ENCODE assay signal across 23 mouse cellular contexts in genomic region chr12:87330213-87330612, GRCm38 (mm10). TPM values are rescaled to one million over a fixed set of nuclear protein-coding genes. Genes with fewer than 3 reads are reported as not detected.
DNase-seq lines count a peak whose midpoint lies in the region; ATAC-seq and TF ChIP-seq lines count a peak whose summit lies in the region.
"Had no signal": no experiment of that assay in that cellular context is flagged by ENCODE, and none has a peak within 500 bp of the region (broad histone marks: within the 10 kb centered on the region; RNA-seq: fewer than 3 reads in every experiment).

No protein-coding gene starts in this region.

- peak overlapping the region; percentile 68 for H3K27ac ChIP-seq in layer of hippocampus, adult 2 months
- H3K27ac ChIP-seq in forebrain, embryonic 10.5 days = no peak overlapping the region
- H3K27ac ChIP-seq: heart, adult 2 months; heart, embryonic 13.5 days; hindbrain, embryonic 12.5 days; liver, embryonic 14.5 days; lung, embryonic 15.5 days; neural tube, embryonic 15.5 days had no signal

- no peak for DNase-seq in layer of hippocampus, adult 2 months (ENCODE audit: low spot score in 2 of 2)
- no peak for DNase-seq in layer of hippocampus, postnatal 36 days
- DNase-seq in G1E (ENCODE audit: low spot score) = peak; percentile 63
- DNase-seq in induced T-regulatory cell, adult 2 months (ENCODE audit: low read depth) = peak; percentile 43
- peak; percentile 41 for DNase-seq in telencephalon, adult 2 months (ENCODE audit: low read depth, low spot score)
- no peak for DNase-seq in forebrain, embryonic 10.5 days (ENCODE audit: extremely low spot score, low spot score)
- no peak for DNase-seq in spleen, postnatal 4 days (ENCODE audit: low spot score in 2 of 2)
- DNase-seq: adrenal gland, adult 2 months; cerebellum, adult 2 months; cerebellum, postnatal 25 days; gastrocnemius, postnatal 25 days; heart, adult 2 months; heart, postnatal 14 days; lung, postnatal 4 days; thymus, postnatal 25 days had no signal

- no peak overlapping the region for H3K4me3 ChIP-seq in layer of hippocampus, adult 2 months
- H3K4me3 ChIP-seq in G1E (ENCODE audit: low read depth, low read length) = no peak overlapping the region
- no peak overlapping the region for H3K4me3 ChIP-seq in forebrain, embryonic 10.5 days
- H3K4me3 ChIP-seq: heart, adult 2 months; heart, embryonic 13.5 days; hindbrain, embryonic 12.5 days; kidney, embryonic 15.5 days; limb, embryonic 12.5 days; lung, embryonic 15.5 days; neural tube, embryonic 15.5 days had no signal

- ATAC-seq in G1E (ENCODE audit: extremely low read depth, insufficient number of reproducible peaks, low FRiP score, poor library complexity, severe bottlenecking) = peak; percentile 50; the same call in 1 of the 2 replicates
- ATAC-seq: forebrain, embryonic 14.5 days had no signal

- no peaks in the 10 kb centered on the region for H3K9me3 ChIP-seq in G1E (replicated peaks)
- no peaks in the 10 kb centered on the region for H3K9me3 ChIP-seq in forebrain, embryonic 10.5 days
- H3K9me3 ChIP-seq: heart, embryonic 13.5 days; hindbrain, embryonic 12.5 days; kidney, embryonic 15.5 days; limb, embryonic 12.5 days; lung, embryonic 15.5 days; neural tube, embryonic 15.5 days had no signal

- no peak for TF ChIP-seq CTCF in layer of hippocampus, adult 2 months (conservative IDR thresholded peaks at IDR 0.05)
- no peak for TF ChIP-seq CTCF in G1E (IDR thresholded peaks at IDR 0.05; ENCODE audit: low read depth, low read length)

- no peaks in the 10 kb centered on the region for H3K27me3 ChIP-seq in G1E (ENCODE audit: insufficient read depth, low read length)
- H3K27me3 ChIP-seq in forebrain, embryonic 10.5 days (ENCODE audit: poor library complexity, severe bottlenecking) = peaks cover 44% of the 10 kb centered on the region
- H3K27me3 ChIP-seq: heart, embryonic 13.5 days; hindbrain, embryonic 12.5 days; kidney, embryonic 15.5 days; limb, embryonic 12.5 days; lung, embryonic 15.5 days; neural tube, embryonic 15.5 days had no signal

- 62% methylated on average over 2 of the region's 2 CpGs for WGBS in forebrain, embryonic 10.5 days

- H3K36me3 ChIP-seq in G1E (replicated peaks) = peaks cover 69% of the 10 kb centered on the region
- H3K36me3 ChIP-seq in forebrain, embryonic 10.5 days (replicated peaks) = no peaks in the 10 kb centered on the region

- H3K4me1 ChIP-seq in G1E (ENCODE audit: insufficient read depth, low read depth, low read length) = peaks cover 24% of the 10 kb centered on the region
- H3K4me1 ChIP-seq in forebrain, embryonic 10.5 days = peaks cover 69% of the 10 kb centered on the region
- H3K4me1 ChIP-seq: hindbrain, embryonic 12.5 days; lung, embryonic 15.5 days had no signal

RNA-seq across cellular contexts. Expression of gene Ism2, which starts 30.7 kb away (rescaled TPM):
- under 1 TPM; 0.32 to 0.33 TPM for total RNA-seq in layer of hippocampus, adult 2 months (2021)
- total RNA-seq in layer of hippocampus, postnatal 36 days (2021) = under 1 TPM in 1 of 2 experiments, not detected in 1; 0.42 TPM
- total RNA-seq in G1E (2014; fragmentation: Nextera tagmentation) (not detected in 2 replicates), G1E (2017) (0.05 TPM in 1 of 2 replicates, not detected in the other)
- not detected in 2 replicates for polyA plus RNA-seq in G1E (2012)
- polyA plus RNA-seq in forebrain, embryonic 10.5 days (2016; fragmentation: Nextera tagmentation; extraction: Ambion mirVana) = 0.63 and 1.8 TPM in 2 replicates
- total RNA-seq: adrenal gland, adult 2 months; gastrocnemius, postnatal 25 days; heart, adult 2 months had no signal

RNA-seq across cellular contexts. Expression of gene Sptlc2, which starts 57.9 kb away (rescaled TPM):
- total RNA-seq in layer of hippocampus, adult 2 months (2021) = 10 to 100 TPM; 26.0 to 33.8 TPM
- total RNA-seq in layer of hippocampus, postnatal 36 days (2021) = 10 to 100 TPM; 29.2 to 32.8 TPM
- total RNA-seq in G1E (2014; fragmentation: Nextera tagmentation) (111 and 123 TPM in 2 replicates), G1E (2017) (197 and 212 TPM in 2 replicates)
- 50.5 and 52.7 TPM in 2 replicates for polyA plus RNA-seq in G1E (2012)
- polyA plus RNA-seq in forebrain, embryonic 10.5 days (2016; fragmentation: Nextera tagmentation; extraction: Ambion mirVana) = 51.4 and 56.1 TPM in 2 replicates

Comparison
In these comparisons a context has a peak if more than half of its experiments do, and no peak if none do; other contexts are left out.
1. DNase-seq: peak in G1E (single experiment), induced T-regulatory cell, adult 2 months (single experiment) and telencephalon, adult 2 months (single experiment); none in layer of hippocampus, adult 2 months (0 of 2), layer of hippocampus, postnatal 36 days (0 of 2), forebrain, embryonic 10.5 days (single experiment) and spleen, postnatal 4 days (0 of 2).